Mouse (Mus musculus): ENCODE results near the gene Slc5a8. TPM values are rescaled to one million over a fixed set of nuclear protein-coding genes. Genes with fewer than 3 reads are reported as not detected.
A peak's percentile ranks its signal among the peaks of the same experiment; 100 is the strongest.

The Slc5a8 gene
- polyA plus RNA-seq (2012; ENCODE audit: insufficient read depth, insufficient read length, low replicate concordance, missing spikeins): not detected in 2 replicates

DNA sequence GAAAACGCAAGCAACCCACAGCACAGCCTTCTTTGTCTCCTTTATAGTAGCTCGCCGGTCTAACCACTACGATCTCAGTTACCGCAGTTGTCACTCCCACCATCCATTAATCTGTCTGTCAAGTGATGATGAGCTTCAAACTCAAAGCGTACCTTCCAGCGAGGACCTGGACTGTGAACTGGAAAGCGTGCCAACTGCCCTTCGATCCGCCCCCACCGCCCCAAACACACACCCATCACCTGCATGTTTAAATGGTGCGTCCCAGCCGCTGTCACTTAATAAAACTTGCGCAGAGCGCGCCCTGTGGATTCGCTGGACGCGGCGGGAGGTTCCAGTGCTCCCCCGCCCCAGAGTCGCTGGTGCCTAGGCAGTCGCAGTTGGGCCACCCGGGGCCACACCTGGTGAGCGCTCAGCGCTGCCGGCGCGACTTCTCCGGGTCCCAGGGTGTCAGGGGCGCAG is at the start of gene Slc5a8:
TSS of gene Slc5a8 (plus strand) at position 361 of the 459 bp plus-strand sequence.
- 4% methylated on average over 31 of the region's 31 CpGs for whole genome bisulfite sequencing
- no peak for TF ChIP-seq POLR2A (IDR thresholded peaks at IDR 0.05; ENCODE audit: insufficient read depth, low read depth, low read length)
- TF ChIP-seq CTCF (IDR thresholded peaks at IDR 0.05; ENCODE audit: insufficient read depth, low read depth, low read length): no peak
- Histone ChIP-seq H3K4me3 (ENCODE audit: insufficient read depth, low read depth, low read length) (peak within 1 kb of the TSS; percentile 13; the same call in 1 of the 2 replicates), H3K27ac (ENCODE audit: insufficient read depth, low read depth, low read length) (no peak within 1 kb of the TSS), H3K4me1 (ENCODE audit: control insufficient read depth, insufficient read depth, low read length) (peaks cover 9% of the 10 kb centered on the region)

DNA sequence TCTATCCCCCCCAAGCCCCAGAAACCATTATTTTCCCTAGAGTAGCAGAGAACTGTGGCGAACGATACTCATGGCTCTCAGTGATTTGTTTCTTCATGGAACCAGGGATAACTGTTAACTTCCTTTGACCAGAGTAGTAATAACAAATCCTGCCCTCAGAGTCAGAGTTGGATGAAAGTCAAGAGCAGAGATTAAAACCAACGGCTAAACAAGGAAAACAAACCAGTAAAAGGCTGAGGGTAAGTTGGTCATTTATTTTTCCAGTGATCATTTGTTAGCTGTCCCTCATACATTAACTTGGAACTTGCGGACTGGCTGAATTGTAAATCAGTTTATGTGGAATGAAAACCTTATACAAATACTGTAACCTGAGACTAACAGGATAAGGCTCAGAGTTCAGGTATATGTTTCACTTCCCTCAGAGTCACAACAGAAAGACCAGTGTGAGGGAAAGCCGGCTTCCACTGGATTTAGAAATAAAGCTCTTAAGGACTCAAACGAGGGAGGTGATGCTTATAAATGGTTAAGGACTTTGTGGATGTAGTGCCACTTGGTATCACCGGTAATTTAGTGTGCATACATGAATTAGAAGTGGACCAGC is 36.8 kb upstream of the Slc5a8 start:
- H3K27ac ChIP-seq (ENCODE audit: insufficient read depth, low read depth, low read length): no peak overlapping the region
- H3K4me3 ChIP-seq (ENCODE audit: insufficient read depth, low read depth, low read length): no peak overlapping the region
- TF ChIP-seq POLR2A (IDR thresholded peaks at IDR 0.05; ENCODE audit: insufficient read depth, low read depth, low read length) (no peak), CTCF (IDR thresholded peaks at IDR 0.05; ENCODE audit: insufficient read depth, low read depth, low read length) (no peak)
- H3K4me1 ChIP-seq (ENCODE audit: control insufficient read depth, insufficient read depth, low read length): no peaks in the 10 kb centered on the region
- 82% methylated on average over 7 of the region's 7 CpGs for WGBS

DNA sequence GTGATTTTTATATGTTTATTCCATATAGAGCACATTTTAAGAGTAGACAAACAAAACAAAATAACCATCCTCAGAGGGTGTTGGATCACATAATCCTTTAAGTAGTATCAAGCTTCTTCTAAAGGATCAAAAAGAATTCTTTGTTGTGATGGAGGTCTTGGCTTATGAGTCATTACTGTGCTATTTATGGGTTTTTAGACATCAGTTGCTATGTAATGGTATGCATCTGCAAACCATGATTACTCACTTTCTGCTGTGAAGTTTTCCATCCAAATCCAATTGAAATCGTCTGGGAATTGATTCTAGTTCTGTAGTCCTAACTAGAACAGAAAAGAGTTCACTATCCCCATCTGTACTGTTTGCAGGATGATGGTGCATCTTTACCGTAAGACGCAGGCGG is 35.8 kb upstream of the Slc5a8 start:
- Histone ChIP-seq H3K4me3 (ENCODE audit: insufficient read depth, low read depth, low read length) (no peak overlapping the region), H3K4me1 (ENCODE audit: control insufficient read depth, insufficient read depth, low read length) (no peaks in the 10 kb centered on the region), H3K27ac (ENCODE audit: insufficient read depth, low read depth, low read length) (no peak overlapping the region)
- WGBS: 71% methylated on average over 4 of the region's 4 CpGs
- TF ChIP-seq CTCF (IDR thresholded peaks at IDR 0.05; ENCODE audit: insufficient read depth, low read depth, low read length) (no peak), POLR2A (IDR thresholded peaks at IDR 0.05; ENCODE audit: insufficient read depth, low read depth, low read length) (no peak)

DNA sequence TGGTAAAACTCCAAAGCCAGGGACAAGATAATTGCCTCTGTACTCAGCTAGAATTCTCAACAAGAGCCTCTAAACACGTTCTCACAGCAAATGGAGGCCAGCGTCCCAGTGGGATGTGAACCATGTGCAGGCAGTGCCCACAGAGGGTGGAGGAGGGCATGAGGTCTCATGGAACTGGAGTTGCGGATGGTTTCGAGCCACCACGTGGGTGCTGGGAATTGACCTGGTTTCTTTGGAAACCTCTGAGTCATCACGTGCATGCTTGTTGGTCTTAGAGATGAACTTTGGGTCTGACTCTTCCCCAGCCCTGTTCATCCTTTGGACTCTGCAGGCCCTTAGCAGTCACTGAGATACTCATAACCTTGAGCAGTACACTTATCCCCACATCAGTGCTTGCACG is 32.5 kb upstream of the Slc5a8 start:
- WGBS: 87% methylated on average over 7 of the region's 7 CpGs

DNA sequence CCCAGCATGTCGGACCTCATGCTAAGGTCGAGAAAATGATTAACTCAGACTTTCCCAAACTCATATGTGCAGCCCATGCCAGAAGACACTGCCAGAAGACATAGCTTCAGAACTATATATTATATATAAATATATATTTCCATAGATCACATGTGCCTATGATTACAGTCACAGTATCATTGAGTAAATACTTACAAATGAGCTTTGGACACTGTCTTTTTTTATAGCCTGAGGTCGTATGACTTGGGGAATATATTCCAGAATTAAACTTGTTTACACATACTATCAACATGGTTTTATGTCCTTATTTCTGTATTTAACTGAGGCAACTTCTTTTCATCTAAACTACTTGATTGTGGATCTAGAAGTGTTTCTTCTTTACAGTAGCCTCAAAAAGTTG is 24.9 kb upstream of the Slc5a8 start:
- 81% methylated on average over 3 of the region's 3 CpGs for WGBS
- Histone ChIP-seq H3K4me1 (ENCODE audit: control insufficient read depth, insufficient read depth, low read length) (no peaks in the 10 kb centered on the region), H3K27ac (ENCODE audit: insufficient read depth, low read depth, low read length) (no peak overlapping the region), H3K4me3 (ENCODE audit: insufficient read depth, low read depth, low read length) (no peak overlapping the region)
- TF ChIP-seq POLR2A (IDR thresholded peaks at IDR 0.05; ENCODE audit: insufficient read depth, low read depth, low read length): no peak
- no peak for TF ChIP-seq CTCF (IDR thresholded peaks at IDR 0.05; ENCODE audit: insufficient read depth, low read depth, low read length)

More for the DNA sequence above, 32.5 kb upstream of the Slc5a8 start:
- H3K27ac ChIP-seq (ENCODE audit: insufficient read depth, low read depth, low read length): no peak overlapping the region
- TF ChIP-seq POLR2A (IDR thresholded peaks at IDR 0.05; ENCODE audit: insufficient read depth, low read depth, low read length) (no peak), CTCF (IDR thresholded peaks at IDR 0.05; ENCODE audit: insufficient read depth, low read depth, low read length) (no peak)
- H3K4me3 ChIP-seq (ENCODE audit: insufficient read depth, low read depth, low read length): no peak overlapping the region
- no peaks in the 10 kb centered on the region for H3K4me1 ChIP-seq (ENCODE audit: control insufficient read depth, insufficient read depth, low read length)

DNA sequence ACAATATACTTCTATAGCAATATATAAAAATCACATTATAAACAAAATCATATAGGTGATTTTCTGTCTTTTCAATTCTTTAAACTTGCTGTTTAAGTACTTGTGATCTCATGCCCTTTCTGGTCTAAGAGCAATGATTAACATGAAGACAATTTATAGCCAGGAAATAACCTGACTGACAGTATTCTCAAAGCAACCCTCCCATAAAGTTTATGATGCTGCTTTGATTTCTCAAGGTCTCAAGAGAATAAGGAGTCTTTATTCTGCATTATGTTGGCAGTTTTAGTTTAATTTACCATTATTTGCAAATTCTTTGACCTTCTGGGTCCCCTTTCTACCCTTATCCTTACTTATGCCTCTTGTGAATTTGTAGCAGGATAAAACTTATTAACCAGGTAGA is 24.4 kb upstream of the Slc5a8 start:
- H3K27ac ChIP-seq (ENCODE audit: insufficient read depth, low read depth, low read length): no peak overlapping the region
- TF ChIP-seq POLR2A (IDR thresholded peaks at IDR 0.05; ENCODE audit: insufficient read depth, low read depth, low read length): no peak
- TF ChIP-seq CTCF (IDR thresholded peaks at IDR 0.05; ENCODE audit: insufficient read depth, low read depth, low read length): no peak
- no peak overlapping the region for H3K4me3 ChIP-seq (ENCODE audit: insufficient read depth, low read depth, low read length)
- no peaks in the 10 kb centered on the region for H3K4me1 ChIP-seq (ENCODE audit: control insufficient read depth, insufficient read depth, low read length)

DNA sequence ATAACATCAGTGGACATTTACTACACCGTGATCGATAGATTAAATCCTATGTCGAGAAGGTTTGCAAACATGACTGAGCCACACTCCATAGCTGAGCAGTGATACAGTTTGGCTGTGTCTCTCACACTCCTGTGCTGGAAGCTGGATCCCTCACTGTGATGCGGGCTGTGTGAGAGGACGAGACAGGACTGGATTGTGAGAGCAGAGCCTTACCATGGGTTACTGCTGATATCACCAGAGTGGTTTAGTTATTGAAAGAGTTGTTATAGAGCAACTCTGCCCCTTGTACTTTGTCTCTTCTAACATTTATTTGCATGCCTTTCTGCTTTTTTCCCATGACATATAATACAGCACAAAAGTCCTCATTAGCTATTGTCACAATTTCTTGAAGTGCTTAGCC is 23.5 kb upstream of the Slc5a8 start:
- Histone ChIP-seq H3K27ac (ENCODE audit: insufficient read depth, low read depth, low read length) (no peak overlapping the region), H3K4me3 (ENCODE audit: insufficient read depth, low read depth, low read length) (no peak overlapping the region), H3K4me1 (ENCODE audit: control insufficient read depth, insufficient read depth, low read length) (no peaks in the 10 kb centered on the region)
- WGBS: 91% methylated on average over 5 of the region's 5 CpGs
- TF ChIP-seq CTCF (IDR thresholded peaks at IDR 0.05; ENCODE audit: insufficient read depth, low read depth, low read length): no peak
- no peak for TF ChIP-seq POLR2A (IDR thresholded peaks at IDR 0.05; ENCODE audit: insufficient read depth, low read depth, low read length)

DNA sequence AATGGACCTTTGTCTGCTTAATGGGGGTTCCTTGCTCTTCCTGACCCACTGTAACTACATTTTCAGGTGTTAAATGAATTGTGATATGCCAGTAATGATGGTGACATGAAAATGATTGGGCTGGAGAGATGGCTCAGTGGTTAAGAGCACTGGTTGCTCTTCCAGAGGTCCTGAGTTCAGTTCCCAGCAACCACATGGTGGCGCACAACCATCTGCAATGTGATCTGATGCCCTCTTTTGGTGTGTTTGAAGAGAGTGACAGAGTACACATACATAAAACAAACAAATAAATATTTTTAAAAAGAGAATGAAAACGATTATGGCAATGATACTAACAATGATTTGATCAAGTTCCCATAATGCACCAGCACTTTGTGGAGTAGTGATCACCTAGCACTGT is 19.8 kb upstream of the Slc5a8 start:
- Histone ChIP-seq H3K27ac (ENCODE audit: insufficient read depth, low read depth, low read length) (no peak overlapping the region), H3K4me1 (ENCODE audit: control insufficient read depth, insufficient read depth, low read length) (no peaks in the 10 kb centered on the region), H3K4me3 (ENCODE audit: insufficient read depth, low read depth, low read length) (no peak overlapping the region)
- 63% methylated on average over 2 of the region's 2 CpGs for WGBS
- TF ChIP-seq CTCF (IDR thresholded peaks at IDR 0.05; ENCODE audit: insufficient read depth, low read depth, low read length) (no peak), POLR2A (IDR thresholded peaks at IDR 0.05; ENCODE audit: insufficient read depth, low read depth, low read length) (no peak)

DNA sequence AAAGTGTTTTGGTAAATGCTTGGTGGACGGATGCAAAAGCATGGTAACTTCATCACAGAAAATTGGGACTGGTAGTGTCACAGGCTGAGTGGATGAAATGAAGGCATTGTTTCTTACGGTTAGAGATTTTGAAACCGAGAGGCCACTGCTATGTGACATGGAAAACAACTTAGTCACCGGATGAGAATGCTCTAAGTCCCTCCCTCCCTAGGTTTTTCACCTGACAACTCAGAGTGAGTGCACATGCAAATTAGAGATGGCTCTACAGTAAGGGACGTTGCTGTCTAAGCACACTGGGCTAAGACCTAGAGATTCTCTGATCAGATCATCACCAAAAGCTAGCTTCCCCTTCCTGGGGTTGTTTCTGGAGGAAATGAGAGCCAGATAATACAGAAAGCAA is 10.9 kb upstream of the Slc5a8 start:
- no peaks in the 10 kb centered on the region for H3K4me1 ChIP-seq (ENCODE audit: control insufficient read depth, insufficient read depth, low read length)
- H3K27ac ChIP-seq (ENCODE audit: insufficient read depth, low read depth, low read length): no peak overlapping the region
- no peak overlapping the region for H3K4me3 ChIP-seq (ENCODE audit: insufficient read depth, low read depth, low read length)
- no peak for TF ChIP-seq POLR2A (IDR thresholded peaks at IDR 0.05; ENCODE audit: insufficient read depth, low read depth, low read length)
- no peak for TF ChIP-seq CTCF (IDR thresholded peaks at IDR 0.05; ENCODE audit: insufficient read depth, low read depth, low read length)
- WGBS: 73% methylated on average over 5 of the region's 5 CpGs
